Mouse (Mus musculus) liver, embryonic 15.5 days (tissue): ENCODE measurements around the gene Isl1. TPM values are rescaled to one million over a fixed set of nuclear protein-coding genes. Genes with fewer than 3 reads are reported as not detected.

Source experiments
- ATAC-seq: fragments of 200-750 bp; cut with Nextera tagmentation; 2 replicates; pipeline ENCODE4 v1.8.0; 2017; ENCODE audit warnings: moderate number of reproducible peaks, mild to moderate bottlenecking, moderate library complexity; ENCODE audit not compliant: insufficient read depth
- H3K27ac ChIP-seq: fragments of 300-500 bp; sonication (generic); replicated peaks from 2 replicates; pipeline ENCODE4 v1.5.1; 2015; ENCODE audit warnings: mild to moderate bottlenecking, inconsistent platforms
- H3K27me3 ChIP-seq: fragments of 300-500 bp; sonication (generic); 2 replicates; pipeline ENCODE4 v1.6.1; 2015; ENCODE audit warnings: mild to moderate bottlenecking, inconsistent platforms
- H3K36me3 ChIP-seq: fragments of 300-500 bp; sonication (generic); replicated peaks from 2 replicates; pipeline ENCODE4 v1.6.1; 2015; ENCODE audit warnings: moderate library complexity, mild to moderate bottlenecking, inconsistent platforms
- H3K4me1 ChIP-seq: fragments of 300-500 bp; sonication (generic); replicated peaks from 2 replicates; pipeline ENCODE4 v1.6.1; 2015; ENCODE audit warnings: inconsistent platforms
- H3K4me2 ChIP-seq: fragments of 300-500 bp; sonication (generic); 2 replicates; pipeline ENCODE4 v1.6.1; 2015; ENCODE audit warnings: moderate library complexity, mild to moderate bottlenecking, inconsistent platforms
- H3K4me3 ChIP-seq: fragments of 300-500 bp; sonication (generic); replicated peaks from 2 replicates; pipeline ENCODE4 v1.5.1; 2015; ENCODE audit warnings: mild to moderate bottlenecking, inconsistent platforms
- H3K9ac ChIP-seq: fragments of 300-500 bp; sonication (generic); 2 replicates; pipeline ENCODE4 v1.6.1; 2015; ENCODE audit warnings: moderate library complexity, mild to moderate bottlenecking, inconsistent platforms
- H3K9me3 ChIP-seq: fragments of 300-500 bp; sonication (generic); replicated peaks from 2 replicates; pipeline ENCODE4 v1.6.1; 2016; ENCODE audit warnings: inconsistent platforms
- WGBS: fragments of 180-500 bp; shearing (Covaris S2); methylation state at CpG from one replicate; pipeline ENCODE4 v1.1.7; 2015; ENCODE audit warnings: mixed read lengths; ENCODE audit not compliant: insufficient replicate concordance; 5-methylcytosine and 5-hydroxymethylcytosine counted together
- polyA plus RNA-seq: library from polyadenylated mRNA; unstranded; fragments of >200 nt; fragmentation: Nextera tagmentation; extraction: Ambion mirVana; gene quantifications from 2 replicates; pipeline ENCODE4 v1.2.1, GENCODE M21; 2015

Gene Isl1
- polyA plus RNA-seq, 1 experiment from 2014 or later: 0.32 TPM

GRCm38 (mm10) chr13:116304713-116305470, 4.6 kb downstream of the Isl1 start:
- Histone ChIP-seq H3K27me3 (peaks cover 88% of the 10 kb centered on the region), H3K4me1 (no peaks in the 10 kb centered on the region), H3K4me3 (no peak overlapping the region), H3K36me3 (no peaks in the 10 kb centered on the region), H3K9ac (no peak overlapping the region), H3K27ac (no peak overlapping the region), H3K4me2 (no peak overlapping the region), H3K9me3 (no peaks in the 10 kb centered on the region)
- WGBS: 1% methylated on average over 25 of the region's 25 CpGs
- no peak for ATAC-seq

- no peak for ATAC-seq
- peaks cover 88% of the 10 kb centered on the region for H3K27me3 ChIP-seq
- 18% methylated on average over 6 of the region's 6 CpGs for WGBS
- no peak overlapping the region for H3K27ac ChIP-seq
- H3K4me2 ChIP-seq: no peak overlapping the region
- no peak overlapping the region for H3K9ac ChIP-seq
- no peak overlapping the region for H3K4me3 ChIP-seq
- H3K4me1 ChIP-seq: no peaks in the 10 kb centered on the region
- H3K9me3 ChIP-seq: no peaks in the 10 kb centered on the region
- H3K36me3 ChIP-seq: no peaks in the 10 kb centered on the region
Measured at GRCm38 (mm10) chr13:116303766-116304165, 5.7 kb downstream of the Isl1 start.

- Histone ChIP-seq H3K27me3 (peaks cover 86% of the 10 kb centered on the region), H3K4me2 (no peak overlapping the region), H3K9me3 (no peaks in the 10 kb centered on the region), H3K4me1 (no peaks in the 10 kb centered on the region), H3K36me3 (no peaks in the 10 kb centered on the region), H3K27ac (no peak overlapping the region), H3K4me3 (no peak overlapping the region), H3K9ac (no peak overlapping the region)
- no peak for ATAC-seq
- WGBS: 40% methylated on average over 15 of the region's 15 CpGs
Measured at GRCm38 (mm10) chr13:116302861-116303260, 6.6 kb downstream of the Isl1 start.

- Histone ChIP-seq H3K9me3 (no peaks in the 10 kb centered on the region), H3K4me1 (no peaks in the 10 kb centered on the region), H3K27ac (no peak overlapping the region), H3K9ac (no peak overlapping the region), H3K36me3 (no peaks in the 10 kb centered on the region), H3K4me3 (no peak overlapping the region), H3K4me2 (no peak overlapping the region), H3K27me3 (peaks cover 89% of the 10 kb centered on the region)
- ATAC-seq: no peak
- 35% methylated on average over 3 of the region's 3 CpGs for WGBS
Measured at GRCm38 (mm10) chr13:116301706-116302105, 7.8 kb downstream of the Isl1 start.

DNA sequence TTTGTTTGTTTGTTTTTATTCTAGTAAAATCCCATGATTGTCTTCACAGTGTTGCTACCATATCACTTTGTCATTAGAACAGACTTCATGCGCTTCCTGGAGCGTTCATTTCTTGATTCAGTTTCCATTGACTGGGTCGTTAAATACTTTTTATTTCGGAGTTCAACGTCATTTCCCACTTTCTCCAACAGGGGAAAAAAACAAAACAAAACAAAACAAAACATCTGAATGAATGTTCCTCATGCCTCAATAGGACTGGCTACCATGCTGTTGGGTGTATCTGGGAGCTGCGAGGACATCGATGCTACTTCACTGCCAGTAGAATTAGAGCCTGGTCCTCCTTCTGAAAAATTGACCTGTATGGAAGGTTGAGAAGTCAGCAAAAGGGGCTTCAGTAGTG, 10.2 kb downstream of the Isl1 start:
- Histone ChIP-seq H3K4me3 (no peak overlapping the region), H3K4me1 (no peaks in the 10 kb centered on the region), H3K9me3 (no peaks in the 10 kb centered on the region), H3K27me3 (peaks cover 89% of the 10 kb centered on the region), H3K4me2 (no peak overlapping the region), H3K27ac (no peak overlapping the region), H3K36me3 (no peaks in the 10 kb centered on the region), H3K9ac (no peak overlapping the region)
- ATAC-seq: no peak
- 35% methylated on average over 7 of the region's 7 CpGs for WGBS

DNA sequence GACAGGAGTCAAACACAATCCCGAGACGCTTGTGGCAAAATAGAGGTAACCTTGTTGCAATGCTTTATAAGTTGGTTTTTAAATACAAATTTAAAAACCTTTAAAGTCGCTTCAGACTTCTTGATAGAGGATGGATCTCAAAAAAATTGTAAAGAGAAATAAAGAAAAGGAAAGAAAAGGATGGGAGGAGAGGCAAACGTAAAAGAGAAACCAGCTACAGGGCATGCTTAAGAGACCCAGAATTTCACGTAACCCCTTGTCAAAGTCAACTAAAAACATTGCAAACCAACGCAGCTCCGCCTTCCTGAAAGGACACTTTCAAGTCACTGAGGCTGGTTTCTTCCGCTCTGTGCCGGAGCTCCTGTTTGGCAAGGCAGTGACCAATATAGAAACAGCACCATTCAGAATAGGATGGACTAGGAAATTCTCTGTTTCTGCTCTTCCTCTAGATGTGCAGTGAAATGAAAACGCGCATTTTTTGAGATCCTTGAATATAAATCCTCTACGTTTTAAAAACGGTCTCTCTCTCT, 10.8 kb downstream of the Isl1 start:
- 16% methylated on average over 13 of the region's 13 CpGs for WGBS
- Histone ChIP-seq H3K9me3 (no peaks in the 10 kb centered on the region), H3K27me3 (peaks cover 89% of the 10 kb centered on the region), H3K9ac (no peak overlapping the region), H3K4me1 (no peaks in the 10 kb centered on the region), H3K36me3 (no peaks in the 10 kb centered on the region), H3K4me2 (no peak overlapping the region), H3K27ac (no peak overlapping the region), H3K4me3 (no peak overlapping the region)
- ATAC-seq: no peak

GRCm38 (mm10) chr13:116298001-116298400, 11.5 kb downstream of the Isl1 start:
- no peak overlapping the region for H3K4me2 ChIP-seq
- 9% methylated on average over 8 of the region's 8 CpGs for WGBS
- H3K4me3 ChIP-seq: no peak overlapping the region
- H3K9me3 ChIP-seq: no peaks in the 10 kb centered on the region
- no peak overlapping the region for H3K9ac ChIP-seq
- ATAC-seq: no peak
- no peaks in the 10 kb centered on the region for H3K4me1 ChIP-seq
- H3K27ac ChIP-seq: no peak overlapping the region
- no peaks in the 10 kb centered on the region for H3K36me3 ChIP-seq
- H3K27me3 ChIP-seq: peaks cover 88% of the 10 kb centered on the region

- no peaks in the 10 kb centered on the region for H3K9me3 ChIP-seq
- ATAC-seq: no peak
- H3K4me1 ChIP-seq: no peaks in the 10 kb centered on the region
- H3K27me3 ChIP-seq: peaks cover 80% of the 10 kb centered on the region
- no peak overlapping the region for H3K4me2 ChIP-seq
- H3K27ac ChIP-seq: no peak overlapping the region
- 2% methylated on average over 33 of the region's 33 CpGs for WGBS
- H3K4me3 ChIP-seq: no peak overlapping the region
- no peaks in the 10 kb centered on the region for H3K36me3 ChIP-seq
- H3K9ac ChIP-seq: no peak overlapping the region
Measured at GRCm38 (mm10) chr13:116297048-116297811, 12.3 kb downstream of the Isl1 start.

DNA sequence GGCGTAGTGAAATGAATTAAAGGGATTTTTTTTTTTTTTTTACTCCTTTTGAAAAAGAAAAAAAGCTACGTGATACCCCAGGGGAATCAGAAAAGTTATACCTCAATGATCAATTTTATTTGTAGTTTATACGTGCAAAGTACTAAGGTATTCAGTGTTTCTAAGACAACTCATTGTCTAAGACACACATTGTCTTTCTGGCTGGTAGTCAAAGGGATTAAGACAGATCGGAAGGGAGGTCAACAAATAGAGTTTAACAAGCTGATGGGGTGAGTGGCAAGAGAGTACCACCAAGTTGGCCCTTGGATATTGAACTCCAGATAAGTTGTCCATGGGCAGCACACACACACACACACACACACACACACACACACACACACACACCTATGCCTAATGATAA, 14.1 kb downstream of the Isl1 start:
- ATAC-seq: no peak
- Histone ChIP-seq H3K4me2 (no peak overlapping the region), H3K9ac (no peak overlapping the region), H3K4me1 (no peaks in the 10 kb centered on the region), H3K4me3 (no peak overlapping the region), H3K36me3 (no peaks in the 10 kb centered on the region), H3K27ac (no peak overlapping the region), H3K9me3 (no peaks in the 10 kb centered on the region), H3K27me3 (peaks cover 68% of the 10 kb centered on the region)
- WGBS: 31% methylated on average over 4 of the region's 4 CpGs

GRCm38 (mm10) chr13:116294734-116295133, 14.8 kb downstream of the Isl1 start:
- no peak overlapping the region for H3K27ac ChIP-seq
- peaks cover 62% of the 10 kb centered on the region for H3K27me3 ChIP-seq
- H3K36me3 ChIP-seq: no peaks in the 10 kb centered on the region
- H3K4me1 ChIP-seq: no peaks in the 10 kb centered on the region
- H3K9me3 ChIP-seq: no peaks in the 10 kb centered on the region
- no peak overlapping the region for H3K4me2 ChIP-seq
- WGBS: 14% methylated on average over 6 of the region's 6 CpGs
- no peak overlapping the region for H3K4me3 ChIP-seq
- no peak overlapping the region for H3K9ac ChIP-seq
- ATAC-seq: no peak

DNA sequence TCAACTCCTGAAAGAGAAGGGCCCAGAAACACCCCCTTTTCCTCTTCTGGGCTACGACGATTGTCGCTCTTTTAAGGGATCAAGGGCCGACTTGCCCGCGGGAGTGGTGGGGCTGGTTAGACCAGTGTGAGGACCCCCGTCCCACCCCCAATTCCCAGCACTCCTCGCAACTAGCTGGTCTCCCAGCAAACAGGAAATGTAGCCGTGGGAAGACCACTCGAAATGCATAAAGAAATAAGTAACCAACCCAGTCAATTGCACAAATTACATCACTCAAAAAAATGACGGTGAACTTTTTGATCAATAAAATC, 15.4 kb downstream of the Isl1 start:
- 2% methylated on average over 11 of the region's 11 CpGs for WGBS
- Histone ChIP-seq H3K27me3 (peaks cover 55% of the 10 kb centered on the region), H3K4me1 (no peaks in the 10 kb centered on the region), H3K36me3 (no peaks in the 10 kb centered on the region), H3K9me3 (no peaks in the 10 kb centered on the region), H3K9ac (no peak overlapping the region), H3K4me2 (no peak overlapping the region), H3K27ac (no peak overlapping the region), H3K4me3 (no peak overlapping the region)
- ATAC-seq: no peak
